ENCODE assay signal across 11 mouse cellular contexts in genomic region chr12:107808158-107808715, GRCm38 (mm10).
DNase-seq lines count a peak whose midpoint lies in the region; ATAC-seq and TF ChIP-seq lines count a peak whose summit lies in the region.
"Had no signal": no experiment of that assay in that cellular context is flagged by ENCODE, and none has a peak within 500 bp of the region (broad histone marks: within the 10 kb centered on the region; RNA-seq: fewer than 3 reads in every experiment).

No protein-coding gene starts in this region.

- H3K4me2 ChIP-seq in heart, embryonic 12.5 days: peak overlapping the region; percentile 58
- no peak overlapping the region; the same call in 1 of the 2 replicates for H3K4me2 ChIP-seq in embryonic facial prominence, embryonic 11.5 days (ENCODE audit: low read depth, low read length)
- no peak overlapping the region for H3K4me2 ChIP-seq in forebrain, embryonic 13.5 days
- H3K4me2 ChIP-seq in limb, embryonic 14.5 days (replicated peaks; ENCODE audit: low read depth, low read length, severe bottlenecking): no peak overlapping the region
- H3K4me2 ChIP-seq: hindbrain, embryonic 15.5 days had no signal

- no peak overlapping the region for H3K27ac ChIP-seq in heart, embryonic 12.5 days (ENCODE audit: poor library complexity, severe bottlenecking)
- no peak overlapping the region for H3K27ac ChIP-seq in embryonic facial prominence, embryonic 11.5 days (replicated peaks; ENCODE audit: low read depth, low read length)
- no peak overlapping the region for H3K27ac ChIP-seq in forebrain, embryonic 13.5 days
- H3K27ac ChIP-seq in limb, embryonic 14.5 days (replicated peaks; ENCODE audit: low read depth, low read length): no peak overlapping the region
- H3K27ac ChIP-seq: hindbrain, embryonic 15.5 days had no signal

- no peak overlapping the region for H3K4me3 ChIP-seq in heart, embryonic 12.5 days
- no peak overlapping the region for H3K4me3 ChIP-seq in embryonic facial prominence, embryonic 11.5 days (ENCODE audit: low read depth, low read length)
- H3K4me3 ChIP-seq in forebrain, embryonic 13.5 days: no peak overlapping the region
- no peak overlapping the region for H3K4me3 ChIP-seq in limb, embryonic 14.5 days (replicated peaks; ENCODE audit: low read length)
- H3K4me3 ChIP-seq: hindbrain, embryonic 15.5 days had no signal

- H3K27me3 ChIP-seq in heart, embryonic 12.5 days (replicated peaks): peaks cover 35% of the 10 kb centered on the region
- no peaks in the 10 kb centered on the region for H3K27me3 ChIP-seq in embryonic facial prominence, embryonic 11.5 days (ENCODE audit: control insufficient read depth, insufficient read depth, low read length)
- 0 out of 2 replicates have a peak, but pooled peaks cover 6% of the 10 kb centered on the region for H3K27me3 ChIP-seq in forebrain, embryonic 13.5 days
- H3K27me3 ChIP-seq in limb, embryonic 14.5 days (ENCODE audit: control insufficient read depth, insufficient read depth, low read length): no peaks in the 10 kb centered on the region; the same call in 1 of the 2 replicates
- H3K27me3 ChIP-seq: hindbrain, embryonic 15.5 days had no signal

- peaks cover 12% of the 10 kb centered on the region for H3K4me1 ChIP-seq in heart, embryonic 12.5 days (replicated peaks)
- H3K4me1 ChIP-seq in embryonic facial prominence, embryonic 11.5 days (ENCODE audit: control insufficient read depth, insufficient read depth, low read length): peaks cover 10% of the 10 kb centered on the region
- H3K4me1 ChIP-seq in forebrain, embryonic 13.5 days: peaks cover 28% of the 10 kb centered on the region
- peaks cover 19% of the 10 kb centered on the region for H3K4me1 ChIP-seq in limb, embryonic 14.5 days (ENCODE audit: control insufficient read depth, insufficient read depth, low read length)

- H3K36me3 ChIP-seq in heart, embryonic 12.5 days: no peaks in the 10 kb centered on the region
- no peaks in the 10 kb centered on the region for H3K36me3 ChIP-seq in embryonic facial prominence, embryonic 11.5 days (replicated peaks; ENCODE audit: control insufficient read depth, insufficient read depth, low read depth, low read length)
- H3K36me3 ChIP-seq in forebrain, embryonic 13.5 days (ENCODE audit: poor library complexity, severe bottlenecking): no peaks in the 10 kb centered on the region
- no peaks in the 10 kb centered on the region for H3K36me3 ChIP-seq in limb, embryonic 14.5 days (ENCODE audit: control insufficient read depth, insufficient read depth, low read length)
- H3K36me3 ChIP-seq: hindbrain, embryonic 15.5 days had no signal

- 0 out of 2 replicates have a peak overlapping the region, but pooled peaks have one; percentile 17 for H3K9ac ChIP-seq in heart, embryonic 12.5 days
- peak overlapping the region; percentile 22; the same call in 1 of the 2 replicates for H3K9ac ChIP-seq in embryonic facial prominence, embryonic 11.5 days (replicated peaks; ENCODE audit: low read length)
- H3K9ac ChIP-seq in forebrain, embryonic 13.5 days: no peak overlapping the region
- peak overlapping the region; percentile 34; the same call in 1 of the 2 replicates for H3K9ac ChIP-seq in limb, embryonic 14.5 days (ENCODE audit: low read depth, low read length, severe bottlenecking)
- H3K9ac ChIP-seq: hindbrain, embryonic 15.5 days had no signal

- H3K9me3 ChIP-seq in heart, embryonic 12.5 days (replicated peaks): no peaks in the 10 kb centered on the region
- no peaks in the 10 kb centered on the region for H3K9me3 ChIP-seq in embryonic facial prominence, embryonic 11.5 days (replicated peaks; ENCODE audit: control insufficient read depth, low read length)
- H3K9me3 ChIP-seq in forebrain, embryonic 13.5 days (replicated peaks): no peaks in the 10 kb centered on the region
- no peaks in the 10 kb centered on the region for H3K9me3 ChIP-seq in limb, embryonic 14.5 days (ENCODE audit: control insufficient read depth, low read length)
- H3K9me3 ChIP-seq: hindbrain, embryonic 15.5 days had no signal

- TF ChIP-seq POLR2A in limb, embryonic 14.5 days (IDR thresholded peaks at IDR 0.05; ENCODE audit: borderline replicate concordance, extremely low read depth, insufficient read depth, insufficient read length): no peak

- ATAC-seq in heart, embryonic 12.5 days (ENCODE audit: insufficient number of reproducible peaks, low FRiP score): no peak
- ATAC-seq in embryonic facial prominence, embryonic 11.5 days (replicated peaks; ENCODE audit: insufficient number of reproducible peaks, low FRiP score, low TSS enrichment, low read depth): 0 out of 2 replicates have a peak, but pooled peaks have one; percentile 50
- ATAC-seq in forebrain, embryonic 13.5 days: peak; percentile 57; the same call in 1 of the 2 replicates
- no peak for ATAC-seq in limb, embryonic 14.5 days (ENCODE audit: low FRiP score, low read depth)
- no peak for ATAC-seq in megakaryocyte-erythroid progenitor cell, adult 5-6 weeks (replicated peaks; ENCODE audit: low FRiP score, low TSS enrichment, poor library complexity, severe bottlenecking)

- 32% methylated on average over 9 of the region's 9 CpGs for whole genome bisulfite sequencing in heart, embryonic 12.5 days
- WGBS in embryonic facial prominence, embryonic 11.5 days: 25% methylated on average over 9 of the region's 9 CpGs
- WGBS in forebrain, embryonic 13.5 days: 34% methylated on average over 9 of the region's 9 CpGs
- 35% methylated on average over 9 of the region's 9 CpGs for WGBS in limb, embryonic 14.5 days

- DNase-seq in heart, adult 8-10 months (ENCODE audit: low spot score): no peak
- peak; percentile 65 for DNase-seq in embryonic facial prominence, embryonic 11.5 days (ENCODE audit: low spot score)
- DNase-seq in limb, embryonic 14.5 days (ENCODE audit: low spot score): no peak
- DNase-seq in testis, postnatal 10 days (ENCODE audit: low spot score): no peak
- DNase-seq: kidney, adult 8-10 months; lung, postnatal 36 days; spleen, adult 18-20 months had no signal

Comparison
In these comparisons a context has a peak if more than half of its experiments do, and no peak if none do; other contexts are left out.
1. ATAC-seq: peak in embryonic facial prominence, embryonic 11.5 days (single experiment) and forebrain, embryonic 13.5 days (single experiment); none in heart, embryonic 12.5 days (single experiment), limb, embryonic 14.5 days (single experiment) and megakaryocyte-erythroid progenitor cell, adult 5-6 weeks (single experiment).